Mouse (Mus musculus): ENCODE measurements around the gene Cdh13.

DNA sequence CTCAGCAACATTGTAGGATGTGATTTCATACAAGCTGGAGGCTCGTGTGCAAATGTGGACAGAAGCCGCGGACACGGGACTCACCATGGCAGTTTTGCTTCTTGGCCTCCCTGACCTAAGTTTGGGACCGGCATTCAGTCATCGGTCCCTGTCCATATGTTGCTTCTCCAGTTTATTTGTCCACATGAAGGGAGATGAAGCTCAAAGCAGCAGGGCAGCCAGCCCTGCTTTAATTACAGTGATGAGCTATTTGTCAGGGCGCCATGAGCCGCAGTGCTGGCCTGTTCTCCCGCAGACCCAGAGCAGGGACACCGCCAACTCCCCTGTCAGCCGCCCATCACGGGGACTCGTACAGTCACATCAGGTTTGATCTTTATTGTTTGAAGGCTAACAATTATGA is 502.1 kb downstream of the Cdh13 start:
- TF ChIP-seq POLR2A (IDR thresholded peaks at IDR 0.05; ENCODE audit: control insufficient read depth, low read depth, low read length) = no peak
- no peak for TF ChIP-seq CTCF (IDR thresholded peaks at IDR 0.05; ENCODE audit: control insufficient read depth, insufficient read depth, insufficient replicate concordance, low read depth, low read length)
